Mouse (Mus musculus) lung, embryonic 15.5 days (tissue): ENCODE measurements around the gene I0C0044D17Rik. TPM values are rescaled to one million over a fixed set of nuclear protein-coding genes. Genes with fewer than 3 reads are reported as not detected.
"Not testable (repeated sequence)": the region's sequence is repeated elsewhere in the genome, so short reads cannot be mapped to it uniquely, and the experiment has no call there.

Experiments used
- ATAC-seq: fragments of 200-750 bp; cut with Nextera tagmentation; 2 replicates; pipeline ENCODE4 v1.8.0; 2017; ENCODE audit warnings: moderate number of reproducible peaks, borderline replicate concordance; ENCODE audit not compliant: low FRiP score, low TSS enrichment; ENCODE audit errors: extremely low read depth
- H3K27ac ChIP-seq: fragments of 300-500 bp; sonication (generic); 2 replicates; pipeline ENCODE4 v1.5.1; 2015; ENCODE audit warnings: moderate library complexity, mild to moderate bottlenecking, inconsistent platforms
- H3K27me3 ChIP-seq: fragments of 300-500 bp; sonication (generic); 2 replicates; pipeline ENCODE4 v1.6.1; 2015; ENCODE audit warnings: inconsistent platforms
- H3K36me3 ChIP-seq: fragments of 300-500 bp; sonication (generic); 2 replicates; pipeline ENCODE4 v1.6.1; 2015; ENCODE audit warnings: inconsistent platforms
- H3K4me1 ChIP-seq: fragments of 300-500 bp; sonication (generic); 2 replicates; pipeline ENCODE4 v1.6.1; 2015; ENCODE audit warnings: inconsistent platforms
- H3K4me2 ChIP-seq: fragments of 300-500 bp; sonication (generic); 2 replicates; pipeline ENCODE4 v1.6.1; 2015; ENCODE audit warnings: inconsistent platforms, mild to moderate bottlenecking, moderate library complexity
- H3K4me3 ChIP-seq: fragments of 300-500 bp; sonication (generic); 2 replicates; pipeline ENCODE4 v1.5.1; 2015; ENCODE audit warnings: mild to moderate bottlenecking, inconsistent platforms
- H3K9ac ChIP-seq: fragments of 300-500 bp; sonication (generic); 2 replicates; pipeline ENCODE4 v1.6.1; 2015; ENCODE audit warnings: inconsistent platforms
- H3K9me3 ChIP-seq: fragments of 300-500 bp; sonication (generic); 2 replicates; pipeline ENCODE4 v1.6.1; 2016; ENCODE audit warnings: inconsistent platforms
- WGBS: fragments of 180-500 bp; shearing (Covaris S2); methylation state at CpG from one replicate; pipeline ENCODE4 v1.1.7; 2015; 5-methylcytosine and 5-hydroxymethylcytosine counted together
- polyA plus RNA-seq: library from polyadenylated mRNA; unstranded; fragments of >200 nt; fragmentation: Nextera tagmentation; extraction: Ambion mirVana; gene quantifications from 2 replicates; pipeline ENCODE4 v1.2.1, GENCODE M21; 2015

I0C0044D17Rik gene
- polyA plus RNA-seq, 1 experiment from 2014 or later, result not detected

- 31% methylated on average over 8 of the region's 8 CpGs for WGBS
- no peaks in the 10 kb centered on the region for H3K36me3 ChIP-seq
- H3K9me3 ChIP-seq, result no peaks in the 10 kb centered on the region
- ATAC-seq, result no peak
- H3K4me2 ChIP-seq, result no peak overlapping the region
- no peak overlapping the region for H3K27ac ChIP-seq
- peaks cover 18% of the 10 kb centered on the region; the same call in 1 of the 2 replicates for H3K4me1 ChIP-seq
- H3K27me3 ChIP-seq, result no peaks in the 10 kb centered on the region
- H3K4me3 ChIP-seq, result no peak overlapping the region
- H3K9ac ChIP-seq, result no peak overlapping the region
Observed at GRCm38 (mm10) chr4:98845687-98846125, 22.1 kb upstream of the I0C0044D17Rik start.

GRCm38 (mm10) chr4:98845201-98845600 lies 21.6 kb upstream of the I0C0044D17Rik start:
- no peak for ATAC-seq
- no peak overlapping the region for H3K4me2 ChIP-seq
- H3K4me3 ChIP-seq, result no peak overlapping the region
- no peak overlapping the region for H3K9ac ChIP-seq
- no peaks in the 10 kb centered on the region for H3K27me3 ChIP-seq
- H3K9me3 ChIP-seq, result no peaks in the 10 kb centered on the region
- 89% methylated on average over 4 of the region's 4 CpGs for WGBS
- H3K27ac ChIP-seq, result no peak overlapping the region
- H3K36me3 ChIP-seq, result no peaks in the 10 kb centered on the region
- H3K4me1 ChIP-seq, result peaks cover 18% of the 10 kb centered on the region; the same call in 1 of the 2 replicates

GRCm38 (mm10) chr4:98843906-98844597 lies 20.4 kb upstream of the I0C0044D17Rik start:
- WGBS, result 53% methylated on average over 7 of the region's 7 CpGs
- no peaks in the 10 kb centered on the region for H3K36me3 ChIP-seq
- no peak; the same call in 1 of the 2 replicates for ATAC-seq
- no peak overlapping the region for H3K9ac ChIP-seq
- H3K4me1 ChIP-seq, result peaks cover 18% of the 10 kb centered on the region; the same call in 1 of the 2 replicates
- no peaks in the 10 kb centered on the region for H3K27me3 ChIP-seq
- no peak overlapping the region for H3K4me2 ChIP-seq
- no peaks in the 10 kb centered on the region for H3K9me3 ChIP-seq
- H3K4me3 ChIP-seq, result no peak overlapping the region
- H3K27ac ChIP-seq, result no peak overlapping the region

GRCm38 (mm10) chr4:98841251-98841650 lies 17.6 kb upstream of the I0C0044D17Rik start:
- H3K27me3 ChIP-seq, H3K9me3 ChIP-seq, ATAC-seq, H3K27ac ChIP-seq, H3K36me3 ChIP-seq, H3K4me2 ChIP-seq, H3K4me3 ChIP-seq, H3K9ac ChIP-seq: not testable (repeated sequence)
- peaks cover 23% of the 10 kb centered on the region; the same call in 1 of the 2 replicates for H3K4me1 ChIP-seq
- 93% methylated on average over 6 of the region's 6 CpGs for WGBS

- Histone ChIP-seq H3K4me3 (no peak overlapping the region), H3K27me3 (no peaks in the 10 kb centered on the region), H3K9me3 (no peaks in the 10 kb centered on the region), H3K4me1 (peaks cover 18% of the 10 kb centered on the region; the same call in 1 of the 2 replicates), H3K9ac (no peak overlapping the region), H3K4me2 (no peak overlapping the region), H3K36me3 (no peaks in the 10 kb centered on the region), H3K27ac (no peak overlapping the region)
- WGBS, result 59% methylated on average over 6 of the region's 6 CpGs
- ATAC-seq, result no peak
Observed at GRCm38 (mm10) chr4:98840526-98840925, 16.9 kb upstream of the I0C0044D17Rik start.

- H3K9ac ChIP-seq, result no peak overlapping the region
- ATAC-seq, result no peak
- no peak overlapping the region for H3K4me3 ChIP-seq
- H3K4me2 ChIP-seq, result no peak overlapping the region
- H3K9me3 ChIP-seq, result no peaks in the 10 kb centered on the region
- WGBS, result 79% methylated on average over 4 of the region's 4 CpGs
- H3K36me3 ChIP-seq, result no peaks in the 10 kb centered on the region
- no peak overlapping the region for H3K27ac ChIP-seq
- H3K4me1 ChIP-seq, result peaks cover 17% of the 10 kb centered on the region; the same call in 1 of the 2 replicates
- no peaks in the 10 kb centered on the region for H3K27me3 ChIP-seq
Observed at GRCm38 (mm10) chr4:98838913-98839312, 15.3 kb upstream of the I0C0044D17Rik start.

GRCm38 (mm10) chr4:98837715-98838505 lies 14.3 kb upstream of the I0C0044D17Rik start:
- WGBS, result 90% methylated on average over 16 of the region's 16 CpGs
- H3K9me3 ChIP-seq, result no peaks in the 10 kb centered on the region

GRCm38 (mm10) chr4:98836519-98836918 lies 12.9 kb upstream of the I0C0044D17Rik start:
- H3K4me2 ChIP-seq, result no peak overlapping the region
- H3K36me3 ChIP-seq, result no peaks in the 10 kb centered on the region
- H3K4me1 ChIP-seq, result peaks cover 14% of the 10 kb centered on the region; the same call in 1 of the 2 replicates
- H3K4me3 ChIP-seq, result no peak overlapping the region
- H3K27me3 ChIP-seq, result no peaks in the 10 kb centered on the region
- no peaks in the 10 kb centered on the region for H3K9me3 ChIP-seq
- 12% methylated on average over 5 of the region's 5 CpGs for WGBS
- no peak overlapping the region for H3K27ac ChIP-seq
- H3K9ac ChIP-seq, result no peak overlapping the region
- peak; percentile 69 for ATAC-seq

More at GRCm38 (mm10) chr4:98837715-98838505, 14.3 kb upstream of the I0C0044D17Rik start:
- Histone ChIP-seq H3K27me3 (no peaks in the 10 kb centered on the region), H3K4me1 (peaks cover 12% of the 10 kb centered on the region; the same call in 1 of the 2 replicates), H3K4me2 (no peak overlapping the region), H3K4me3 (no peak overlapping the region), H3K9ac (no peak overlapping the region), H3K36me3 (no peaks in the 10 kb centered on the region), H3K27ac (no peak overlapping the region)
- ATAC-seq, result no peak

- peak; percentile 60; the same call in 1 of the 2 replicates for ATAC-seq
Observed at GRCm38 (mm10) chr4:98834782-98835181, 11.1 kb upstream of the I0C0044D17Rik start.

GRCm38 (mm10) chr4:98831726-98832125 lies 8.1 kb upstream of the I0C0044D17Rik start:
- Histone ChIP-seq H3K27ac (no peak overlapping the region), H3K9me3 (no peaks in the 10 kb centered on the region), H3K9ac (no peak overlapping the region), H3K36me3 (no peaks in the 10 kb centered on the region), H3K4me3 (no peak overlapping the region), H3K4me2 (no peak overlapping the region), H3K27me3 (no peaks in the 10 kb centered on the region), H3K4me1 (peaks cover 12% of the 10 kb centered on the region; the same call in 1 of the 2 replicates)
- no peak for ATAC-seq
- WGBS, result 52% methylated on average over 1 of the region's 1 CpGs

More at GRCm38 (mm10) chr4:98834782-98835181, 11.1 kb upstream of the I0C0044D17Rik start:
- Histone ChIP-seq H3K27me3 (no peaks in the 10 kb centered on the region), H3K9me3 (no peaks in the 10 kb centered on the region), H3K36me3 (no peaks in the 10 kb centered on the region), H3K9ac (no peak overlapping the region), H3K27ac (no peak overlapping the region), H3K4me2 (no peak overlapping the region), H3K4me3 (no peak overlapping the region), H3K4me1 (peaks cover 14% of the 10 kb centered on the region; the same call in 1 of the 2 replicates)
- WGBS, result 36% methylated on average over 4 of the region's 4 CpGs

GRCm38 (mm10) chr4:98826701-98827100 lies 3.1 kb upstream of the I0C0044D17Rik start:
- no peak overlapping the region for H3K4me2 ChIP-seq
- H3K9me3 ChIP-seq, result no peaks in the 10 kb centered on the region
- H3K27ac ChIP-seq, result no peak overlapping the region
- H3K9ac ChIP-seq, result no peak overlapping the region
- 24% methylated on average over 3 of the region's 3 CpGs for WGBS
- ATAC-seq, result no peak
- 0 out of 2 replicates have a peak, but pooled peaks cover 6% of the 10 kb centered on the region for H3K4me1 ChIP-seq
- no peak overlapping the region for H3K4me3 ChIP-seq
- H3K27me3 ChIP-seq, result no peaks in the 10 kb centered on the region
- no peaks in the 10 kb centered on the region for H3K36me3 ChIP-seq

- H3K9ac ChIP-seq, result no peak overlapping the region
- WGBS, result 75% methylated on average over 3 of the region's 3 CpGs
- no peaks in the 10 kb centered on the region for H3K27me3 ChIP-seq
- no peak overlapping the region for H3K4me2 ChIP-seq
- no peak overlapping the region for H3K4me3 ChIP-seq
- peaks cover 23% of the 10 kb centered on the region for H3K4me1 ChIP-seq
- H3K27ac ChIP-seq, result no peak overlapping the region
- ATAC-seq, result no peak
- H3K36me3 ChIP-seq, result no peaks in the 10 kb centered on the region
- H3K9me3 ChIP-seq, result no peaks in the 10 kb centered on the region
Observed at GRCm38 (mm10) chr4:98823047-98823446, 593 bp downstream of the I0C0044D17Rik start.
